Mouse (Mus musculus): ENCODE measurements around the gene Psme3.

DNA sequence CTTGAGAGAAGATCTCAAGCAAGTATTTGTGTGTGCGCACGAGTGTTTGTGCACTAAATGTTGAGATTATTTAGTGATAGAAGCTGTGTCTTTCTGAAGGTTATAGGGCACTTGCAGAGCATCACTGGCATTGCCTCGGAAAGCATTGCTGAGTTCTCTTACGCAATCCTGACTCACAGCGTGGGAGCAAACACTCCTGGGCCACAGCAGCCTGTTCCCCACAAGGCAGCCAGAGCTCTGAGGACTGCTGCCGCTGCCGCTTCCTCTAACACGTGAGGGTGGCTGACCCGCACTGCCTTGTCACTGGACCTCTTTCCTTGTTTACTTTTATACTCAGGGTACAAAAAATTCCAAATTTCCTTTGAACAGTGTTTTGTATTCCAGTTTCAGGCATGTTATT lies 28.7 kb upstream of the Psme3 start:
- TF ChIP-seq POLR2A (IDR thresholded peaks at IDR 0.05; ENCODE audit: borderline replicate concordance, extremely low read depth, low read depth, low read length) (peak; percentile 10; the same call in 1 of the 2 replicates), CTCF (IDR thresholded peaks at IDR 0.05; ENCODE audit: insufficient read depth, low read length) (no peak)

All from lung, adult 2 months (tissue).